ENCODE assay signal across 8 mouse cellular contexts in genomic region chr10:79854801-79855541, GRCm38 (mm10). TPM values are rescaled to one million over a fixed set of nuclear protein-coding genes. Genes with fewer than 3 reads are reported as not detected.
DNase-seq lines count a peak whose midpoint lies in the region; ATAC-seq and TF ChIP-seq lines count a peak whose summit lies in the region.

No protein-coding gene starts in this region.

- no peaks in the 10 kb centered on the region for H3K27me3 ChIP-seq in forebrain, embryonic 15.5 days
- H3K27me3 ChIP-seq in hindbrain, embryonic 15.5 days, result no peaks in the 10 kb centered on the region
- no peaks in the 10 kb centered on the region for H3K27me3 ChIP-seq in liver, embryonic 12.5 days (replicated peaks)
- H3K27me3 ChIP-seq in thymus, adult 2 months (ENCODE audit: control insufficient read depth, insufficient read depth, low read length), result no peaks in the 10 kb centered on the region

- peak overlapping the region; percentile 98 for H3K9ac ChIP-seq in forebrain, embryonic 15.5 days (replicated peaks)
- peak overlapping the region; percentile 92 for H3K9ac ChIP-seq in hindbrain, embryonic 15.5 days
- peak overlapping the region; percentile 97 for H3K9ac ChIP-seq in liver, embryonic 12.5 days

- TF ChIP-seq CTCF in thymus, adult 2 months (IDR thresholded peaks at IDR 0.05; ENCODE audit: borderline replicate concordance, control insufficient read depth, extremely low read depth, insufficient read depth, low read length, poor library complexity), result no peak

- under 1% methylated on average over 81 of the region's 83 CpGs for WGBS in forebrain, embryonic 15.5 days
- under 1% methylated on average over 83 of the region's 83 CpGs for WGBS in hindbrain, embryonic 15.5 days
- under 1% methylated on average over 82 of the region's 83 CpGs for WGBS in liver, embryonic 12.5 days (ENCODE audit: insufficient replicate concordance)
- WGBS in thymus, adult 2 months, result under 1% methylated on average over 83 of the region's 83 CpGs

- peak overlapping the region; percentile 99 for H3K4me3 ChIP-seq in forebrain, embryonic 15.5 days
- peak overlapping the region; percentile 82 for H3K4me3 ChIP-seq in hindbrain, embryonic 15.5 days
- peak overlapping the region; percentile 93 for H3K4me3 ChIP-seq in liver, embryonic 12.5 days
- peak overlapping the region; percentile 90 for H3K4me3 ChIP-seq in thymus, adult 2 months (ENCODE audit: control insufficient read depth, insufficient read depth, low read length)

- H3K4me1 ChIP-seq in forebrain, embryonic 15.5 days, result peaks cover 75% of the 10 kb centered on the region
- H3K4me1 ChIP-seq in hindbrain, embryonic 15.5 days (replicated peaks), result peaks cover 79% of the 10 kb centered on the region
- H3K4me1 ChIP-seq in liver, embryonic 12.5 days, result peaks cover 81% of the 10 kb centered on the region
- peaks cover 67% of the 10 kb centered on the region for H3K4me1 ChIP-seq in thymus, adult 2 months (replicated peaks; ENCODE audit: control insufficient read depth, insufficient read depth, low read length)

- peak overlapping the region; percentile 100 for H3K27ac ChIP-seq in forebrain, embryonic 15.5 days (replicated peaks)
- H3K27ac ChIP-seq in hindbrain, embryonic 15.5 days (replicated peaks), result peak overlapping the region; percentile 99
- H3K27ac ChIP-seq in liver, embryonic 12.5 days, result peak overlapping the region; percentile 99
- H3K27ac ChIP-seq in thymus, adult 2 months (ENCODE audit: control insufficient read depth, insufficient read depth, low read length), result peak overlapping the region; percentile 95

- peaks cover 13% of the 10 kb centered on the region for H3K36me3 ChIP-seq in forebrain, embryonic 15.5 days
- peaks cover 11% of the 10 kb centered on the region for H3K36me3 ChIP-seq in hindbrain, embryonic 15.5 days
- peaks cover 43% of the 10 kb centered on the region for H3K36me3 ChIP-seq in liver, embryonic 12.5 days
- peaks cover 25% of the 10 kb centered on the region for H3K36me3 ChIP-seq in thymus, adult 2 months (ENCODE audit: control insufficient read depth, insufficient read depth, low read length)

- peak; percentile 99 for DNase-seq in heart, adult 11 months
- no peak for DNase-seq in heart, adult 8-10 months (ENCODE audit: low spot score)
- peak; percentile 34 for DNase-seq in c-Kit-positive CD71-positive TER-119-negative erythroid progenitor cells, embryonic 14.5 days (ENCODE audit: low read depth)
- peak; percentile 89 for DNase-seq in naive thymus-derived CD4-positive, alpha-beta T cell, adult 2 months (ENCODE audit: low read depth)
- DNase-seq in thymus, adult 2 months, result peak; percentile 82

- TF ChIP-seq POLR2A in thymus, adult 2 months (IDR thresholded peaks at IDR 0.05; ENCODE audit: control insufficient read depth, extremely low read depth, insufficient read depth, low read length, poor library complexity), result peak; percentile 34

- peak overlapping the region; percentile 91 for H3K4me2 ChIP-seq in forebrain, embryonic 15.5 days (replicated peaks)
- peak overlapping the region; percentile 90 for H3K4me2 ChIP-seq in hindbrain, embryonic 15.5 days
- H3K4me2 ChIP-seq in liver, embryonic 12.5 days, result peak overlapping the region; percentile 98

- ATAC-seq in forebrain, embryonic 15.5 days (replicated peaks), result peak; percentile 36
- peak; percentile 6 for ATAC-seq in hindbrain, embryonic 15.5 days (ENCODE audit: low FRiP score, low read depth)
- peak; percentile 20 for ATAC-seq in liver, embryonic 12.5 days

- H3K9me3 ChIP-seq in forebrain, embryonic 15.5 days, result no peaks in the 10 kb centered on the region
- no peaks in the 10 kb centered on the region for H3K9me3 ChIP-seq in hindbrain, embryonic 15.5 days
- no peaks in the 10 kb centered on the region for H3K9me3 ChIP-seq in liver, embryonic 12.5 days (replicated peaks)

RNA-seq across cellular contexts. Expression of gene Ptbp1, which starts 0.7 kb away (rescaled TPM):
- 10 to 100 TPM; 45.4 to 57.7 (median 49.9) TPM for total RNA-seq in heart, adult 8-10 months (2022)
- 108 and 120 TPM in 2 replicates for polyA plus RNA-seq in forebrain, embryonic 15.5 days (2015; fragmentation: Nextera tagmentation; extraction: Ambion mirVana)
- 74.8 and 77.1 TPM in 2 replicates for polyA plus RNA-seq in hindbrain, embryonic 15.5 days (2015; fragmentation: Nextera tagmentation; extraction: Ambion mirVana)
- polyA plus RNA-seq in liver, embryonic 12.5 days (2016; fragmentation: Nextera tagmentation; extraction: Ambion mirVana), result 207 and 211 TPM in 2 replicates
- polyA plus RNA-seq in thymus, adult 2 months (2012; rRNA removed), result 583 and 703 TPM in 2 replicates

RNA-seq across cellular contexts. Expression of gene Prtn3, which starts 19.3 kb away (rescaled TPM):
- total RNA-seq in heart, adult 8-10 months (2022), result 1 to 10 TPM in 1 of 4 experiments, not detected in 3; 2.4 TPM
- polyA plus RNA-seq in forebrain, embryonic 15.5 days (2015; fragmentation: Nextera tagmentation; extraction: Ambion mirVana), result 13.5 and 15.0 TPM in 2 replicates
- 11.0 and 11.3 TPM in 2 replicates for polyA plus RNA-seq in hindbrain, embryonic 15.5 days (2015; fragmentation: Nextera tagmentation; extraction: Ambion mirVana)
- polyA plus RNA-seq in liver, embryonic 12.5 days (2016; fragmentation: Nextera tagmentation; extraction: Ambion mirVana), result 38.4 and 38.6 TPM in 2 replicates
- polyA plus RNA-seq in thymus, adult 2 months (2012; rRNA removed), result 5.3 and 9.2 TPM in 2 replicates

RNA-seq across cellular contexts. Expression of gene Plppr3, which starts 19.5 kb away (rescaled TPM):
- under 1 TPM in 3 of 4 experiments, not detected in 1; 0.19 to 0.41 (median 0.29) TPM for total RNA-seq in heart, adult 8-10 months (2022)
- polyA plus RNA-seq in forebrain, embryonic 15.5 days (2015; fragmentation: Nextera tagmentation; extraction: Ambion mirVana), result 405 and 410 TPM in 2 replicates
- 383 and 417 TPM in 2 replicates for polyA plus RNA-seq in hindbrain, embryonic 15.5 days (2015; fragmentation: Nextera tagmentation; extraction: Ambion mirVana)
- 8.2 and 10.0 TPM in 2 replicates for polyA plus RNA-seq in liver, embryonic 12.5 days (2016; fragmentation: Nextera tagmentation; extraction: Ambion mirVana)
- 1.1 and 1.9 TPM in 2 replicates for polyA plus RNA-seq in thymus, adult 2 months (2012; rRNA removed)

RNA-seq across cellular contexts. Expression of gene Elane, which starts 31.1 kb away (rescaled TPM):
- total RNA-seq in heart, adult 8-10 months (2022), result under 1 TPM in 1 of 4 experiments, not detected in 3; 0.57 TPM
- 0.19 TPM in 1 of 2 replicates, not detected in the other for polyA plus RNA-seq in forebrain, embryonic 15.5 days (2015; fragmentation: Nextera tagmentation; extraction: Ambion mirVana)
- 0.16 TPM in 1 of 2 replicates, not detected in the other for polyA plus RNA-seq in hindbrain, embryonic 15.5 days (2015; fragmentation: Nextera tagmentation; extraction: Ambion mirVana)
- 12.1 and 15.4 TPM in 2 replicates for polyA plus RNA-seq in liver, embryonic 12.5 days (2016; fragmentation: Nextera tagmentation; extraction: Ambion mirVana)
- polyA plus RNA-seq in thymus, adult 2 months (2012; rRNA removed), result 3.7 and 8.9 TPM in 2 replicates

RNA-seq across cellular contexts. Expression of gene Misp, which starts 34.2 kb away (rescaled TPM):
- total RNA-seq in heart, adult 8-10 months (2022), result under 1 TPM in 3 of 4 experiments, not detected in 1; 0.31 to 0.75 (median 0.60) TPM
- polyA plus RNA-seq in forebrain, embryonic 15.5 days (2015; fragmentation: Nextera tagmentation; extraction: Ambion mirVana), result 0.66 and 0.68 TPM in 2 replicates
- polyA plus RNA-seq in hindbrain, embryonic 15.5 days (2015; fragmentation: Nextera tagmentation; extraction: Ambion mirVana), result 0.49 and 0.92 TPM in 2 replicates
- 0.49 and 0.54 TPM in 2 replicates for polyA plus RNA-seq in liver, embryonic 12.5 days (2016; fragmentation: Nextera tagmentation; extraction: Ambion mirVana)
- polyA plus RNA-seq in thymus, adult 2 months (2012; rRNA removed), result 6.6 and 6.8 TPM in 2 replicates

Comparison
In these comparisons a context has a peak if more than half of its experiments do, and no peak if none do; other contexts are left out.
1. RNA of gene Plppr3, which starts 19.5 kb away (polyA plus RNA-seq): 383 to 417 TPM in hindbrain, embryonic 15.5 days and 405 to 410 TPM in forebrain, embryonic 15.5 days; 8.2 to 10.0 TPM in liver, embryonic 12.5 days and 1.1 to 1.9 TPM in thymus, adult 2 months; every median in the first group is over 10 times any median in the second.
2. Peak in every context shown above with its lines, with median percentiles within 50 percentile points of each other: ATAC-seq, H3K27ac ChIP-seq, H3K4me2 ChIP-seq, H3K4me3 ChIP-seq and H3K9ac ChIP-seq.